Mouse (Mus musculus) mesoderm, embryonic 11.5 days (tissue): ENCODE measurements around the gene Garnl3.
A peak's percentile ranks its signal among the peaks of the same experiment; 100 is the strongest.

Experiments used
- DNase-seq: peaks from one replicate; pipeline ENCODE4 v3.0.0-alpha.2; 2012; ENCODE audit warnings: low read depth, low spot score

Garnl3 gene

GRCm38 (mm10) chr2:33131500-33132092 is at the start of gene Garnl3:
Gene Garnl3 (minus strand): TSS chr2:33131654.
- DNase-seq = peak; percentile 63

- no peak for DNase-seq
These were observed 48.6 kb upstream of the Garnl3 start for GRCm38 (mm10) chr2:33179930-33180630.

- DNase-seq = no peak
These were observed 47.9 kb upstream of the Garnl3 start for GRCm38 (mm10) chr2:33179171-33179929.

- DNase-seq = no peak
These were observed 46.9 kb upstream of the Garnl3 start for GRCm38 (mm10) chr2:33178243-33178932.

- peak; percentile 33 for DNase-seq
These were observed 46.2 kb upstream of the Garnl3 start for GRCm38 (mm10) chr2:33177443-33178242.

- no peak for DNase-seq
These were observed 45.5 kb upstream of the Garnl3 start for GRCm38 (mm10) chr2:33176921-33177320.

GRCm38 (mm10) chr2:33176516-33176915 is 45.1 kb upstream of the Garnl3 start:
- DNase-seq = no peak

- DNase-seq = no peak
These were observed 42.2 kb upstream of the Garnl3 start for GRCm38 (mm10) chr2:33173686-33174085.

- no peak for DNase-seq
These were observed 41.7 kb upstream of the Garnl3 start for GRCm38 (mm10) chr2:33173126-33173525.

GRCm38 (mm10) chr2:33170777-33171565 is 39.5 kb upstream of the Garnl3 start:
- no peak for DNase-seq

GRCm38 (mm10) chr2:33169445-33169844 is 38.0 kb upstream of the Garnl3 start:
- DNase-seq = no peak

- no peak for DNase-seq
These were observed 35.6 kb upstream of the Garnl3 start for GRCm38 (mm10) chr2:33167060-33167459.

- peak; percentile 35 for DNase-seq
These were observed 34.4 kb upstream of the Garnl3 start for GRCm38 (mm10) chr2:33165710-33166374.

GRCm38 (mm10) chr2:33165229-33165628 is 33.8 kb upstream of the Garnl3 start:
- no peak for DNase-seq

- DNase-seq = no peak
These were observed 33.2 kb upstream of the Garnl3 start for GRCm38 (mm10) chr2:33164646-33165045.

- DNase-seq = no peak
These were observed 30.7 kb upstream of the Garnl3 start for GRCm38 (mm10) chr2:33162126-33162525.

GRCm38 (mm10) chr2:33160326-33160973 is 29.0 kb upstream of the Garnl3 start:
- DNase-seq = no peak

GRCm38 (mm10) chr2:33159593-33159992 is 28.1 kb upstream of the Garnl3 start:
- DNase-seq = no peak

- DNase-seq = no peak
These were observed 27.4 kb upstream of the Garnl3 start for GRCm38 (mm10) chr2:33158895-33159294.
